Comparison of ENCODE assay signal across 8 mouse cellular contexts in the genomic region with DNA sequence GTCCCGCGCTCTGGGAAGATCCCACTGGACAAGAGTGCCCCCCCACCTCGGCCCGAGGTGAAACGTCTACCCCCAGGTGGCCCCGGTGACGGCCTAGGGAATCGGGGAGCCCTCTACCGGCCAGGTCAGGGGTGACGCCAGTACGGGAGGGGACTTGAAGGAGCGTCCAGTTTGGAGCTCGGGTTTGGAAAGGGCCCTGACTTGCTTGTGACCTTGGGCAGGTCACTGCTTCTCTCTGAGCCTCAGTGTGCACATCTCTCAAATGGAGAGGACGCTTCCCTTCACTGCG. TPM values are rescaled to one million over a fixed set of nuclear protein-coding genes. Genes with fewer than 3 reads are reported as not detected.
DNase-seq lines count a peak whose midpoint lies in the region; ATAC-seq lines count a peak whose summit lies in the region.

No protein-coding gene starts in this region.

- no peaks in the 10 kb centered on the region for H3K36me3 ChIP-seq in limb, embryonic 15.5 days
- H3K36me3 ChIP-seq in neural tube, embryonic 15.5 days = no peaks in the 10 kb centered on the region

- H3K9me3 ChIP-seq in limb, embryonic 15.5 days = no peaks in the 10 kb centered on the region
- no peaks in the 10 kb centered on the region for H3K9me3 ChIP-seq in neural tube, embryonic 15.5 days (replicated peaks)

- peaks cover 13% of the 10 kb centered on the region for H3K4me1 ChIP-seq in limb, embryonic 15.5 days
- peaks cover 19% of the 10 kb centered on the region for H3K4me1 ChIP-seq in neural tube, embryonic 15.5 days

- intact Hi-C loops in left cerebral cortex, postnatal 25 days (cut with DNase I) = no loop called here

- peak; percentile 32 for DNase-seq in ovary, postnatal 36 days (ENCODE audit: low spot score)
- no peak for DNase-seq in ovary, postnatal 14 days (ENCODE audit: low spot score)
- DNase-seq in cerebellum, adult 9-11 months = peak; percentile 26
- DNase-seq in heart, postnatal 4 days = peak; percentile 27
- DNase-seq in left cerebral cortex, adult 8-10 months (ENCODE audit: low spot score in 2 of 2) = no peak
- no peak for DNase-seq in left cerebral cortex, postnatal 25 days (ENCODE audit: low spot score in 2 of 2)

- ATAC-seq in limb, embryonic 15.5 days (ENCODE audit: insufficient number of reproducible peaks, low FRiP score, low TSS enrichment, low read depth) = no peak
- ATAC-seq in neural tube, embryonic 15.5 days (ENCODE audit: low FRiP score) = no peak

- peaks cover 47% of the 10 kb centered on the region for H3K27me3 ChIP-seq in limb, embryonic 15.5 days
- H3K27me3 ChIP-seq in neural tube, embryonic 15.5 days (replicated peaks) = peaks cover 35% of the 10 kb centered on the region

- WGBS in limb, embryonic 15.5 days = 4% methylated on average over 15 of the region's 15 CpGs
- 3% methylated on average over 15 of the region's 15 CpGs for WGBS in neural tube, embryonic 15.5 days

- peak overlapping the region; percentile 90 for H3K4me2 ChIP-seq in limb, embryonic 15.5 days
- H3K4me2 ChIP-seq in neural tube, embryonic 15.5 days = peak overlapping the region; percentile 97

- H3K9ac ChIP-seq in limb, embryonic 15.5 days = peak overlapping the region; percentile 5; the same call in 1 of the 2 replicates
- H3K9ac ChIP-seq in neural tube, embryonic 15.5 days (replicated peaks) = peak overlapping the region; percentile 54

- peak overlapping the region; percentile 46 for H3K4me3 ChIP-seq in limb, embryonic 15.5 days
- peak overlapping the region; percentile 52 for H3K4me3 ChIP-seq in neural tube, embryonic 15.5 days (replicated peaks)

- no peak overlapping the region for H3K27ac ChIP-seq in limb, embryonic 15.5 days
- H3K27ac ChIP-seq in neural tube, embryonic 15.5 days (replicated peaks) = no peak overlapping the region

RNA-seq across cellular contexts. Expression of a gene that starts 1.6 kb away (rescaled TPM):
- not detected for total RNA-seq in heart, postnatal 4 days (2021)
- 1.2 and 1.4 TPM in 2 replicates for polyA plus RNA-seq in limb, embryonic 15.5 days (2015; fragmentation: Nextera tagmentation; extraction: Ambion mirVana)
- 2.5 and 3.9 TPM in 2 replicates for polyA plus RNA-seq in neural tube, embryonic 15.5 days (2015; fragmentation: Nextera tagmentation; extraction: Ambion mirVana)
- 10 to 100 TPM in 1 of 4 experiments, 1 to 10 TPM in 3; 6.4 to 10.4 (median 8.2) TPM for total RNA-seq in left cerebral cortex, adult 8-10 months (2022)
- total RNA-seq in left cerebral cortex, postnatal 25 days (2021) = 1 to 10 TPM; 3.8 to 7.4 TPM

RNA-seq across cellular contexts. Expression of a gene that starts 37.1 kb away (rescaled TPM):
- total RNA-seq in heart, postnatal 4 days (2021) = under 1 TPM; 0.34 to 0.45 TPM
- 0.32 and 0.46 TPM in 2 replicates for polyA plus RNA-seq in limb, embryonic 15.5 days (2015; fragmentation: Nextera tagmentation; extraction: Ambion mirVana)
- polyA plus RNA-seq in neural tube, embryonic 15.5 days (2015; fragmentation: Nextera tagmentation; extraction: Ambion mirVana) = 0.19 and 0.47 TPM in 2 replicates
- total RNA-seq in left cerebral cortex, adult 8-10 months (2022) = under 1 TPM; 0.41 to 0.70 (median 0.64) TPM
- under 1 TPM; 0.34 to 0.43 TPM for total RNA-seq in left cerebral cortex, postnatal 25 days (2021)

RNA-seq across cellular contexts. Expression of a gene that starts 44.6 kb away (rescaled TPM):
- total RNA-seq in heart, postnatal 4 days (2021) = 10 to 100 TPM; 58.4 to 62.3 TPM
- polyA plus RNA-seq in limb, embryonic 15.5 days (2015; fragmentation: Nextera tagmentation; extraction: Ambion mirVana) = 128 and 132 TPM in 2 replicates
- 60.1 and 73.0 TPM in 2 replicates for polyA plus RNA-seq in neural tube, embryonic 15.5 days (2015; fragmentation: Nextera tagmentation; extraction: Ambion mirVana)
- total RNA-seq in left cerebral cortex, adult 8-10 months (2022) = 10 to 100 TPM; 64.7 to 98.2 (median 71.4) TPM
- total RNA-seq in left cerebral cortex, postnatal 25 days (2021) = 10 to 100 TPM; 80.2 to 85.7 TPM

Comparison
In these comparisons a context has a peak if more than half of its experiments do, and no peak if none do; other contexts are left out.
1. DNase-seq: peak in ovary, postnatal 36 days (single experiment), cerebellum, adult 9-11 months (single experiment) and heart, postnatal 4 days (single experiment); none in ovary, postnatal 14 days (single experiment), left cerebral cortex, adult 8-10 months (0 of 2) and left cerebral cortex, postnatal 25 days (0 of 2).
2. RNA of a gene that starts 1.6 kb away (total RNA-seq): 6.4 to 10.4 TPM in left cerebral cortex, adult 8-10 months and 3.8 to 7.4 TPM in left cerebral cortex, postnatal 25 days; not detected in heart, postnatal 4 days; every median in the first group is over 4 times any median in the second.